ENCODE assay signal across 14 mouse cellular contexts in genomic region chr5:77681592-77681991, GRCm38 (mm10).
DNase-seq lines count a peak whose midpoint lies in the region; ATAC-seq and TF ChIP-seq lines count a peak whose summit lies in the region.
"Had no signal": no experiment of that assay in that cellular context is flagged by ENCODE, and none has a peak within 500 bp of the region (broad histone marks: within the 10 kb centered on the region; RNA-seq: fewer than 3 reads in every experiment).

No protein-coding gene starts in this region.

- no peak overlapping the region for H3K9ac ChIP-seq in heart, adult 2 months (ENCODE audit: low read depth, low read length)
- H3K9ac ChIP-seq in lung, postnatal 0 days (replicated peaks; ENCODE audit: low read depth), result no peak overlapping the region
- H3K9ac ChIP-seq: lung, embryonic 15.5 days; stomach, embryonic 15.5 days had no signal

- intact Hi-C loops in heart, adult 2 months (cut with DNase I), result no loop called here
- intact Hi-C loops in heart, postnatal 25 days (cut with DNase I), result no loop called here

- ATAC-seq in lung, postnatal 0 days, result no peak
- ATAC-seq: inflammation-experienced regulatory T-cells, adult 6 months had no signal

- H3K4me1 ChIP-seq in heart, adult 2 months (ENCODE audit: control insufficient read depth, insufficient read depth, low read length), result no peaks in the 10 kb centered on the region
- H3K4me1 ChIP-seq in lung, postnatal 0 days (ENCODE audit: insufficient read depth, low read depth, low read length), result no peaks in the 10 kb centered on the region
- no peaks in the 10 kb centered on the region for H3K4me1 ChIP-seq in E14TG2a.4 (replicated peaks; ENCODE audit: low read depth, low read length)
- no peaks in the 10 kb centered on the region for H3K4me1 ChIP-seq in thymus, adult 2 months (replicated peaks; ENCODE audit: control insufficient read depth, insufficient read depth, low read length)
- H3K4me1 ChIP-seq: lung, embryonic 15.5 days; midbrain, embryonic 10.5 days; stomach, embryonic 15.5 days had no signal

- H3K36me3 ChIP-seq in heart, adult 2 months (ENCODE audit: control insufficient read depth, insufficient read depth, low read length), result no peaks in the 10 kb centered on the region
- H3K36me3 ChIP-seq in lung, postnatal 0 days (ENCODE audit: insufficient read depth, low read length), result no peaks in the 10 kb centered on the region
- no peaks in the 10 kb centered on the region for H3K36me3 ChIP-seq in E14TG2a.4 (ENCODE audit: insufficient read depth, low read length)
- no peaks in the 10 kb centered on the region for H3K36me3 ChIP-seq in thymus, adult 2 months (ENCODE audit: control insufficient read depth, insufficient read depth, low read length)
- H3K36me3 ChIP-seq: lung, embryonic 15.5 days; midbrain, embryonic 10.5 days; stomach, embryonic 15.5 days had no signal

- no peak for TF ChIP-seq POLR2A in heart, adult 2 months (IDR thresholded peaks at IDR 0.05; ENCODE audit: insufficient read depth, low read depth, low read length)
- no peak for TF ChIP-seq POLR2A in thymus, adult 2 months (IDR thresholded peaks at IDR 0.05; ENCODE audit: control insufficient read depth, extremely low read depth, insufficient read depth, low read length, poor library complexity)

- no peak overlapping the region for H3K27ac ChIP-seq in heart, adult 2 months
- H3K27ac ChIP-seq in lung, postnatal 0 days (ENCODE audit: low read length), result no peak overlapping the region
- H3K27ac ChIP-seq in thymus, adult 2 months (ENCODE audit: control insufficient read depth, insufficient read depth, low read length), result no peak overlapping the region
- H3K27ac ChIP-seq: lung, embryonic 15.5 days; midbrain, embryonic 10.5 days; stomach, embryonic 15.5 days had no signal

- no peak overlapping the region for H3K4me2 ChIP-seq in lung, postnatal 0 days (replicated peaks; ENCODE audit: low read depth, low read length)
- H3K4me2 ChIP-seq: lung, embryonic 15.5 days; stomach, embryonic 15.5 days had no signal

- no peaks in the 10 kb centered on the region for H3K79me2 ChIP-seq in heart, adult 2 months (replicated peaks; ENCODE audit: control insufficient read depth, insufficient read depth, low read length)

- no peaks in the 10 kb centered on the region for H3K27me3 ChIP-seq in heart, adult 2 months (ENCODE audit: control insufficient read depth, insufficient read depth, low read length)
- no peaks in the 10 kb centered on the region for H3K27me3 ChIP-seq in lung, postnatal 0 days (replicated peaks; ENCODE audit: insufficient read depth, low read length)
- no peaks in the 10 kb centered on the region for H3K27me3 ChIP-seq in E14TG2a.4 (ENCODE audit: insufficient read depth, low read length)
- H3K27me3 ChIP-seq in thymus, adult 2 months (ENCODE audit: control insufficient read depth, insufficient read depth, low read length), result no peaks in the 10 kb centered on the region
- H3K27me3 ChIP-seq: lung, embryonic 15.5 days; stomach, embryonic 15.5 days had no signal

- TF ChIP-seq EP300 in heart, adult 2 months (IDR thresholded peaks at IDR 0.05; ENCODE audit: insufficient read depth, low read depth, low read length), result no peak
- TF ChIP-seq EP300 in lung, postnatal 0 days (IDR thresholded peaks at IDR 0.05), result no peak

- no peaks in the 10 kb centered on the region for H3K9me3 ChIP-seq in lung, postnatal 0 days (ENCODE audit: low read length)
- peaks cover 25% of the 10 kb centered on the region for H3K9me3 ChIP-seq in E14TG2a.4 (ENCODE audit: low read length)
- H3K9me3 ChIP-seq: lung, embryonic 15.5 days; midbrain, embryonic 10.5 days; stomach, embryonic 15.5 days had no signal

- WGBS in heart, adult 2 months, result 57% methylated on average over 3 of the region's 3 CpGs
- 62% methylated on average over 3 of the region's 3 CpGs for WGBS in lung, postnatal 0 days
- WGBS in thymus, adult 2 months, result 72% methylated on average over 3 of the region's 3 CpGs

- peak; percentile 35 for TF ChIP-seq CTCF in heart, adult 2 months (IDR thresholded peaks at IDR 0.05)
- TF ChIP-seq CTCF in lung, postnatal 0 days (IDR thresholded peaks at IDR 0.05), result 0 out of 2 replicates have a peak, but pooled peaks have one; percentile 28
- TF ChIP-seq CTCF in E14TG2a.4 (conservative IDR thresholded peaks at IDR 0.05; ENCODE audit: low read length), result 0 out of 2 replicates have a peak, but pooled peaks have one; percentile 5
- no peak for TF ChIP-seq CTCF in thymus, adult 2 months (IDR thresholded peaks at IDR 0.05; ENCODE audit: borderline replicate concordance, control insufficient read depth, extremely low read depth, insufficient read depth, low read length, poor library complexity)

- no peak for DNase-seq in heart, adult 2 months
- DNase-seq in heart, postnatal 25 days (ENCODE audit: low spot score), result no peak
- DNase-seq in lung, postnatal 0 days (ENCODE audit: low spot score), result no peak
- no peak for DNase-seq in lung, postnatal 14 days
- peak; percentile 13 for DNase-seq in ZHBTc4 (ENCODE audit: low read depth, low spot score)
- DNase-seq in thymus, adult 2 months, result no peak
- DNase-seq: adrenal gland, postnatal 14 days; heart, postnatal 4 days; kidney, postnatal 25 days had no signal

- no peak overlapping the region for H3K4me3 ChIP-seq in heart, adult 2 months
- no peak overlapping the region for H3K4me3 ChIP-seq in lung, postnatal 0 days (ENCODE audit: low read depth, low read length)
- H3K4me3 ChIP-seq in E14TG2a.4 (replicated peaks; ENCODE audit: low read length), result no peak overlapping the region
- no peak overlapping the region for H3K4me3 ChIP-seq in thymus, adult 2 months (ENCODE audit: control insufficient read depth, insufficient read depth, low read length)
- H3K4me3 ChIP-seq: lung, embryonic 15.5 days; midbrain, embryonic 10.5 days; stomach, embryonic 15.5 days had no signal
